Mouse (Mus musculus): Measurements from ENCODE around the gene Vmn2r3. TPM values are rescaled to one million over a fixed set of nuclear protein-coding genes. Genes with fewer than 3 reads are reported as not detected.
"Not testable (repeated sequence)": the region's sequence is repeated elsewhere in the genome, so short reads cannot be mapped to it uniquely, and the experiment has no call there.

The Vmn2r3 gene
- polyA plus RNA-seq, 1 experiment from 2014 or later, result not detected

GRCm38 (mm10) chr3:64235459-64235858 is 54.0 kb downstream of the Vmn2r3 start:
- not testable (repeated sequence) for H3K4me3 ChIP-seq (ENCODE audit: low read depth, low read length); H3K27ac ChIP-seq (ENCODE audit: low read depth, low read length); H3K9ac ChIP-seq (ENCODE audit: low read length); H3K27me3 ChIP-seq (ENCODE audit: control insufficient read depth, insufficient read depth, low read length); H3K36me3 ChIP-seq (ENCODE audit: control insufficient read depth, insufficient read depth, low read length); H3K9me3 ChIP-seq (ENCODE audit: control insufficient read depth, low read length); H3K4me1 ChIP-seq (replicated peaks; ENCODE audit: control insufficient read depth, insufficient read depth, low read length); DNase-seq (ENCODE audit: low spot score); H3K4me2 ChIP-seq (ENCODE audit: low read depth, low read length, severe bottlenecking); ATAC-seq (replicated peaks; ENCODE audit: low FRiP score)
- 93% methylated on average over 6 of the region's 6 CpGs for WGBS

GRCm38 (mm10) chr3:64233655-64234054 is 55.9 kb downstream of the Vmn2r3 start:
- H3K9me3 ChIP-seq (ENCODE audit: control insufficient read depth, low read length); H3K27ac ChIP-seq (ENCODE audit: low read depth, low read length); H3K4me1 ChIP-seq (replicated peaks; ENCODE audit: control insufficient read depth, insufficient read depth, low read length); H3K9ac ChIP-seq (ENCODE audit: low read length); ATAC-seq (replicated peaks; ENCODE audit: low FRiP score); H3K27me3 ChIP-seq (ENCODE audit: control insufficient read depth, insufficient read depth, low read length); H3K4me3 ChIP-seq (ENCODE audit: low read depth, low read length); H3K36me3 ChIP-seq (ENCODE audit: control insufficient read depth, insufficient read depth, low read length); H3K4me2 ChIP-seq (ENCODE audit: low read depth, low read length, severe bottlenecking); DNase-seq (ENCODE audit: low spot score): not testable (repeated sequence)
- WGBS, result 82% methylated on average over 8 of the region's 12 CpGs

GRCm38 (mm10) chr3:64227243-64227642 is 62.3 kb downstream of the Vmn2r3 start:
- Histone ChIP-seq H3K9me3 (ENCODE audit: control insufficient read depth, low read length) (no peaks in the 10 kb centered on the region), H3K27ac (ENCODE audit: low read depth, low read length) (no peak overlapping the region), H3K9ac (ENCODE audit: low read length) (no peak overlapping the region), H3K4me2 (ENCODE audit: low read depth, low read length, severe bottlenecking) (no peak overlapping the region), H3K36me3 (ENCODE audit: control insufficient read depth, insufficient read depth, low read length) (no peaks in the 10 kb centered on the region), H3K4me3 (ENCODE audit: low read depth, low read length) (no peak overlapping the region), H3K4me1 (replicated peaks; ENCODE audit: control insufficient read depth, insufficient read depth, low read length) (no peaks in the 10 kb centered on the region), H3K27me3 (ENCODE audit: control insufficient read depth, insufficient read depth, low read length) (no peaks in the 10 kb centered on the region)
- WGBS, result 48% methylated on average over 2 of the region's 2 CpGs
- no peak for DNase-seq (ENCODE audit: low spot score)
- ATAC-seq (replicated peaks; ENCODE audit: low FRiP score), result no peak

Other genes with a start within 250 kb of the Vmn2r3 start
- not detected in 2 replicates for gene Vmn2r1, start 208.2 kb downstream of the Vmn2r3 start, polyA plus RNA-seq (2014; fragmentation: Nextera tagmentation; extraction: Ambion mirVana)
- gene Vmn2r2, start 147.8 kb downstream of the Vmn2r3 start, polyA plus RNA-seq (2014; fragmentation: Nextera tagmentation; extraction: Ambion mirVana), result not detected in 2 replicates
- gene Vmn2r4, start 125.7 kb upstream of the Vmn2r3 start, polyA plus RNA-seq (2014; fragmentation: Nextera tagmentation; extraction: Ambion mirVana), result not detected in 2 replicates
- not detected in 2 replicates for gene Vmn2r5, start 220.1 kb upstream of the Vmn2r3 start, polyA plus RNA-seq (2014; fragmentation: Nextera tagmentation; extraction: Ambion mirVana)

Data from forebrain, embryonic 11.5 days (tissue).